Mouse (Mus musculus): ENCODE results near the gene Arap1.

The Arap1 gene

DNA sequence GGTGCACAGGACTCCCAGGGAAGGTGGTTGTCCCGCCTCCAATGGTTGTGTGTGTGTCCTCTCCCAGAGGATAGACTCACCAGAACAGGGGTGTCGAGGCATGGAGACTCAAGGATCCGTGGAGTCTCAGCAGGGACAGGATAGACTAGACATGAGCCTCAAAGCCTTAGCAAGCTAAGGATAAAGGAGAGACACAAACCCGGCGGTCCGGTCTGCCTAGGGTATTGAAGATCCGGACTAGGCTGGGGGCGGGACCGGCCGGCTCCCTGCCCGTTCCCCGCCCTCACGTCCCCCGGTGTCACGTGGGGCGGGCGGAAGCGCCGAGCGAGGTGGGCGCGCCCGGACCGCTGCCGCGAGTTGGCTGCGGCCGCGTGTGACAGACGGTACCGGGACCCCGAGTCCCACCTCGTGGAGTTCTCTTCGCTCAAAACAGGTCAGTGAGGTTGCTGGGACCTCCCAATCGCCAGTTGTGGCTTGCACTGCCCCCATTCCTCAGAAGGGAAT, at the start of gene Arap1:
Gene Arap1 (plus strand): TSS at position 301 of the 504 bp plus-strand sequence.
- DNase-seq (ENCODE audit: low read depth in 2 of 2, low spot score in 2 of 2) = peak; percentile 22 to 44

GRCm38 (mm10) chr7:101298375-101298774, 49.5 kb upstream of the Arap1 start:
- no peak for DNase-seq (ENCODE audit: low read depth in 2 of 2, low spot score in 2 of 2)

DNA sequence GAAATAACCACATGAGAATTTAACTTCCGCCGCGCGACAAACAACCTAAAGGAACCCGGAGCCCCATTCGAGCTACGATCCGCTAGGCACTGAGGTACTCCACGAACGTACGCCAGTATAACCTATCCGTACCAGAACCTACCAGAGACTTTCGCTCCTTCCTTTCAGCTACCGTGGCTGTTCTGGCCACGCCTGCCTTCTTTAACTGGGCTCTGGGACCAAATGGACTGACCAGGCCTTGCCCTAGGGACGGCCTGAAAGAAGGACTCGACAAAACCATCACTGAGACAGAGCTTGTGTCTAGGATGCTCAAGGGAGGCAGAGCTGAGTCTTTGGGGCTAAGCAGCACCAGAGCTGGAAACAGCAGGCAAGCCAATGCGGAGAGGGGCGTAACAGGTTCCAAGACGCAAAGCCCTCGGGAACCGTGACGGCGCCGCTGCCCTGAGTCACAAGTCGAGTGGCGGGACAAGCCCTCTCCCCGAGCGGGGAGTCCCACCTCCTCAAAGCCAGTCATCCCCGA, 46.4 kb upstream of the Arap1 start:
- DNase-seq (ENCODE audit: low read depth in 2 of 2, low spot score in 2 of 2) = peak; percentile 54 to 62

GRCm38 (mm10) chr7:101301881-101302456, 45.9 kb upstream of the Arap1 start, which contains the start of gene Atg16l2:
Atg16l2 (minus strand) TSS chr7:101302251.
- peak; percentile 98 for DNase-seq (ENCODE audit: low read depth in 2 of 2, low spot score in 2 of 2)

- DNase-seq (ENCODE audit: low read depth in 2 of 2, low spot score in 2 of 2) = no peak
Measured at GRCm38 (mm10) chr7:101302691-101303090, 45.2 kb upstream of the Arap1 start.

GRCm38 (mm10) chr7:101306841-101307240, 41.0 kb upstream of the Arap1 start:
- no peak for DNase-seq (ENCODE audit: low read depth in 2 of 2, low spot score in 2 of 2)

DNA sequence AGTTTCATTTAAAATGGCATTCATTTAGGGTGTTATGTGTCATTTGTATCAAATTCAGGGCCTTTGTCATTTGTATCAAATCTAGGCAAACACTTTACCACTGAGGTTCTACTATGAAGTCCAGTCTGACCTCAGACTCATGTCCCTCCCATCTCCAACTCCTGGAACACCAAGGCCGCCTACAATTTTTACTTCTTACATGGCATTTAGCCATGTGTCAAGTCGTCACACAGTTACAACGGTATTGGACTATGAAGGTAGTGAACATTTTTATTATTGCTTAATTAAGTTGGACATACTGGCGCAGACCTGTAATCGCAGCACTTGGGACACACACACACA, 37.9 kb upstream of the Arap1 start:
- no peak for DNase-seq (ENCODE audit: low read depth in 2 of 2, low spot score in 2 of 2)

DNA sequence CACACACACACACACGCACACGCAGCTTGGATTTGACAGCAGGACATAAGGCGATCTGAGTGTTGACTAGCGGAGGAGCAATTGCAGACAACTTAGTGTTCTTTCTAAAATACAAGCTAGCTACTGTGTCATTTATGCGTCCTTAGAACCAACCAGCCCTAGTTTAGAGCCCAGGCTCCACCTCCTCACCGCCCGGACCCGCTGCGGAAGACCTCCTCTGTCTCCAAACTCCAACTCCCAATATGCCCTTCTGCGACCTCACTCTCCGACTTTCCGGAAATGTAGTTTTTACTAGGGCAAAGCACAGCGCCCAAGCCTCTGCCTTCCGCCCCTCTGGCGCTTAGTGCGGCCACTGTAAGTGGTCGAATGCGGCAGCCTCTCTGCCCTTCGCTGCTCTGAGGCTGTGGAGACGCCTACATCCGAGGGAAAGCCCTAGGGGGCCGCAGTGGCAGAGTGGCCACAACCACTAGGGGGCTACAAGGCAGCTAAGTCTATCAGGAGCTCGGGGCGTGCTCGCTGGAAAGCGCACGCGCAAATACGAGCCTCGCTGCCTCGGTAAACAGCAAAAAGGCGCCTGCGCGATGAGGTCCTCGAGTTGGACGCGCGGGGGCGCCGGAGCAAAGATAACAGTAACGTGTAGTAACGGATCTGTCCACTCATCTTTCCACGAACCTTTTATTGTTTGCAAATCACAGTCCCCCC, 37.4 kb upstream of the Arap1 start:
- peak; percentile 96 to 97 for DNase-seq (ENCODE audit: low read depth in 2 of 2, low spot score in 2 of 2)

DNA sequence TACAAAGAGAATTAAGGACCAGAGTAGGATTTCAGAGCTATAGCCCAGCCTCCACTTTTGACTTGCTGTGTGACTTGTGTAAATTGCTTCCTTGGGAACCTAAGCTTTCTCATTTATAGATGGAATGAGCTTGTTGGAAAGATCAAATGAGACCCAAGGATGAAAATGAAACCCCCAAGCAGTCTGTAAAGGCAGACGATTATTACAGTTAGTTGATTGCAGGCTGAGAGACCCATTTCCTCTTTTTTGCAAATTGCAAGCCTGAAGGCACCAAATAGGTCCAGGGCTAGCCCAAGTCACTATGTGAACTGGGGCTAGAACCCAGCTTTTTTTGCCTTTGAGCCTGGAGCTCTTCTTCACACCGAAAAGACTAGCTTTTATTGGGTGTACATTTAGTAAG, 36.8 kb upstream of the Arap1 start:
- no peak for DNase-seq (ENCODE audit: low read depth in 2 of 2, low spot score in 2 of 2)

DNA sequence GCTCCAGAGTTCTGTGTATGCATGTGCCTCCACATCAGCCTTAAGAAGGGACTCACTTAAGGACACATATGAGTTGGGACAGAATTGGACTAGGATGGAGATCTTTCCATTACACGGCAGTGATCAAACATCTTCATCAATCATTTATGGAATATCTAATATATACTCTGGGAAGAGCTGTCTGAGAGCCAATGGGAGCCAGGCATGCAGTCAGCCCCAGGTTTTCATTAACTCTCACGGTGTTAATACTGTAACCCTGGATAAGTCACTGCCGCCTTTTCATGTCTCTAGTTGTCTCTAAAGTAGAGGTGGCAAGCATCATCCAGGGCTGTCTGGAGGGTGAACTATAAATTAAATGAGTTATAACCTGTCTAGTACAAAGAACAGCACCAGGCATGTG, 34.8 kb upstream of the Arap1 start:
- DNase-seq (ENCODE audit: low read depth in 2 of 2, low spot score in 2 of 2) = no peak

DNA sequence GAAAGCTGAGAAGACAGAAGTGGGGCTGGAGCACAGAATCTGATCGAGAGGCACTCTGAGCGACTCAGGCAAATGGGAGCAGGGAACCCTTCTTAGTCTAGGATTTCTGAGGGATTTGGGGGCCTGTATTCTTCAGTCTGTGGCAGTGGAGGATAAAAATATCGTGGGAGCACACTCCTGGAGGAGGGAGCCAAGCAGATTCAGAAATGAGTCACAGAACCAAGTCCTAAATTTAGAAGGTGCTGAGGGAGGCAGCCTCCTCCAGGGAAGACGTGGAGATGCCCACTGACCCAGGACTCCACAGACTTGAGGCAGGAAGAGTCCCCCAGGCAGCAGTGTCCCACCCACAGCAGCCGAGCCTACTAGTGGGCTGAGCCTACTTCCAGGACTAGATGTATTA, 33.5 kb upstream of the Arap1 start:
- DNase-seq (ENCODE audit: low read depth in 2 of 2, low spot score in 2 of 2) = no peak

DNA sequence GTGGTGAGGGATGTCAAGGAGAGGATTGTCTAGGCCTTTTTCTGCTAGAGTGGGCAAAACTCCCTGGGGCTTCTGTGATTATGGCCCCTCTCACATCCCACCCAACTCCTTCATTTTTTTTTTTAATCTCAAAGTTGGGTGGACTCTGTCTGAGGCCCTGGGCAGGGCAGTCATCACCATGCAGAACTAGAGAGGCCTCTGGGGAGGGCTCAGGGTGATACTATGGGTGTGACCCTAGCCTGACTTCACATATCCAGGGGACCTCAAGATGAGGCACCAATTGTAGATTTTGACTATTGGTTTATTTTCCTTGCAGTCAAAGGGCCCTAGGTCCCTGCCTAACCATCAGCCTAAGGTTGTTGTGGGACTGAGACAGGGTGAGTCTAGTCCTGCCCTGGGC, 32.2 kb upstream of the Arap1 start:
- DNase-seq (ENCODE audit: low read depth in 2 of 2, low spot score in 2 of 2) = no peak

GRCm38 (mm10) chr7:101316591-101317001, 31.3 kb upstream of the Arap1 start:
- no peak for DNase-seq (ENCODE audit: low read depth in 2 of 2, low spot score in 2 of 2)

DNA sequence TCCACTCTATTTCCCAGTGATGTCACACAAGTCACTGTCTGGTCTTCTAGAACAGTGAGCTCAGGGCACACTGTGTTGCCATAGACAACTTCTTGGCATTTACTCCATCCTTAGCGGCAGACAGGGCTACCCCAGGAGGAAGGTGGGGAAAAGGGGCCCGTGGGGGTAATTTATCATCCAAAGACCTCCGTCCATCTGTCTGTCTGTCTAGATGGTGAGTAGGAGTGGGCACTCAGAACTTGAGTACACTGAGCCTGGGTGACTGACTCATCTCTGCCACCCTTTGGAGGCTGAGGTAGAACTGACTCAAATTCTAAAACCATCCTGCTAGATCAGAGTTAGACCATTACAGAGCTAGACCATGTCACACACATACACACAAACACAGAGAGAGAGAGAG, 30.9 kb upstream of the Arap1 start, which contains the start of gene Stard10:
Gene Stard10 (plus strand): TSS at position 73 of the 400 bp plus-strand sequence.
- DNase-seq (ENCODE audit: low read depth in 2 of 2, low spot score in 2 of 2) = no peak

DNA sequence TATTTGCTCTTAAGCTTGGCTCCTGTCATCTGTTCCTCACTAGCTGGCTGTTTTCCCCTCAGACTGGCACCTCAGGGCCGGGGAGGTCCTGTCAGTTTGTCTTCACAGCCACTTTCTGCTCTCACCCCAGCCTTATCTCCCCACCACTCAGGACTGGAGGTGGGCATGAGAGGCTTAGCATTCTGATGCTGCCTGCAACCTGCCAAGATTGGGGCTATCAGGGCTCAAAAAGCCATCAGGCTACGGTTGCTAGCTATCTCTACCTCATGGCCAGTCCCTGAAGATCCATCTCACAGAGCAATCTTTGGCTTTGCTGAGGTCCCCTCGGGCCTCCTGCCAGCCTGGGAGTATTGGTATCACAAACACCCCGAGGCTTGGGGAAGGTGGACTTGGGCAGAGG, 29.0 kb upstream of the Arap1 start:
- DNase-seq (ENCODE audit: low read depth in 2 of 2, low spot score in 2 of 2) = no peak

DNA sequence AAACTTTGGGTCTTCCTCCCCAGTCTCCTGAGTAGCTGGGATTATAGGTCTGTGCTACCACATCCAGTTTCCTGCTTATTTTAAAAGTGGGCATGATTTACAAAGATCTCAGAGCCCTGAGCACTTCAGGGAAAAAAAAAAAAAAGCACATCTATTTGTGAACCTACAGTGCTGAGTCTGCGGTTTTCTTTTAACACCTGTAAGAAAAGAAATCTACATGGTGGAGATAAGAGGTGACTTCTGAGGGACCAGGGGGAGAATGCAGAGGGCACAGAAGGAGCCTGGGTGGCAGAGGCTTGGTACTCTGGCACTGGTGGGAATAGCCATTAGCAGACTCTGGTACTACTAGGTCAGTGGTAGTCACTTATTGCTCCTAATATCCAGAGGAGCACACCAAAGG, 28.1 kb upstream of the Arap1 start:
- DNase-seq (ENCODE audit: low read depth in 2 of 2, low spot score in 2 of 2) = no peak

GRCm38 (mm10) chr7:101320399-101321217, 27.3 kb upstream of the Arap1 start:
- no peak for DNase-seq (ENCODE audit: low read depth in 2 of 2, low spot score in 2 of 2)

- peak in 1 of 2 experiments; percentile 13 for DNase-seq (ENCODE audit: low read depth in 2 of 2, low spot score in 2 of 2)
Measured at GRCm38 (mm10) chr7:101321218-101321827, 26.5 kb upstream of the Arap1 start.

DNA sequence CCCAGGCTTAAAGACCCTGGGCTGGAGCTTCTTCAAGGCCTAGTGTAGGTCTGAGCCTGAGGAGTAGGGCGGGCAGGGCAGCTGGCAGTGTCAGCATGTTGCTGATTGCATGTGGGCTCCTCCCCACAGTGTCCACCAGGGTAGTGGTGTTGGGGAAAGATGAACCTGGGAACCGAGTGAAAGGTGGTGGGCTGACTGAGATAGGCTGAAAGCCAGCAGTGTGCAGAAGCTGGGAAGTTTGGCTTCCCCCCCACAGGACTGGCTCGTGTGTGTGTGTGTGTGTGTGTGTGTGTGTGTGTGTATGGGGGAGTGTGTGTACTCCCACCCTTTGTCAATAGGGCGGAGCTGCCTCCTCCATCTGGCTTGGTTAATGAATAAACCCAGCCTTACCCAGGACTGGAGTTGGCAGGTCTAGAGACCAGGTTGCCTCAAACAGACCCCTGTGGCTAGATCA, 24.7 kb upstream of the Arap1 start:
- DNase-seq (ENCODE audit: low read depth in 2 of 2, low spot score in 2 of 2) = no peak

- no peak for DNase-seq (ENCODE audit: low read depth in 2 of 2, low spot score in 2 of 2)
Measured at GRCm38 (mm10) chr7:101324142-101324962, 23.5 kb upstream of the Arap1 start.
